Mouse (Mus musculus): Measurements from ENCODE around the gene Rfxap. TPM values are rescaled to one million over a fixed set of nuclear protein-coding genes. Genes with fewer than 3 reads are reported as not detected.

Gene Rfxap
- polyA plus RNA-seq (2015; fragmentation: Nextera tagmentation; extraction: Ambion mirVana) = 12.8 and 16.6 TPM in 2 replicates

GRCm38 (mm10) chr3:54807666-54808217, at the start of gene Rfxap:
TSS of gene Rfxap (minus strand) at chr3:54807791.
- H3K27me3 ChIP-seq (ENCODE audit: insufficient read depth, low read length) = no peaks in the 10 kb centered on the region
- H3K36me3 ChIP-seq (replicated peaks; ENCODE audit: insufficient read depth, low read length) = peaks cover 13% of the 10 kb centered on the region
- peak; percentile 99 for DNase-seq
- no peaks in the 10 kb centered on the region for H3K9me3 ChIP-seq (ENCODE audit: low read length)
- peak within 1 kb of the TSS; percentile 82 for H3K9ac ChIP-seq (replicated peaks)
- H3K4me3 ChIP-seq (ENCODE audit: low read depth, low read length) = peak within 1 kb of the TSS; percentile 70
- 3% methylated on average over 52 of the region's 52 CpGs for WGBS (ENCODE audit: insufficient replicate concordance)
- H3K4me2 ChIP-seq (ENCODE audit: low read depth, low read length) = peak within 1 kb of the TSS; percentile 95
- TF ChIP-seq EP300 (IDR thresholded peaks at IDR 0.05; ENCODE audit: low read depth) = no peak
- TF ChIP-seq CTCF (IDR thresholded peaks at IDR 0.05; ENCODE audit: low read depth) = 0 out of 2 replicates have a peak, but pooled peaks have one; percentile 3
- peaks cover 12% of the 10 kb centered on the region for H3K4me1 ChIP-seq (ENCODE audit: insufficient read depth)
- ATAC-seq = peak; percentile 95
- peak within 1 kb of the TSS; percentile 87 for H3K27ac ChIP-seq (ENCODE audit: low read depth)

GRCm38 (mm10) chr3:54835421-54835820, 27.8 kb upstream of the Rfxap start:
- no peaks in the 10 kb centered on the region for H3K27me3 ChIP-seq (ENCODE audit: insufficient read depth, low read length)
- H3K4me2 ChIP-seq (ENCODE audit: low read depth, low read length) = no peak overlapping the region
- H3K9me3 ChIP-seq (ENCODE audit: low read length) = no peaks in the 10 kb centered on the region
- H3K9ac ChIP-seq (replicated peaks) = no peak overlapping the region
- no peak overlapping the region for H3K4me3 ChIP-seq (ENCODE audit: low read depth, low read length)
- ATAC-seq (no peak), DNase-seq (no peak)
- no peak overlapping the region for H3K27ac ChIP-seq (ENCODE audit: low read depth)
- WGBS (ENCODE audit: insufficient replicate concordance) = 75% methylated on average over 2 of the region's 2 CpGs
- TF ChIP-seq EP300 (IDR thresholded peaks at IDR 0.05; ENCODE audit: low read depth) (no peak), CTCF (IDR thresholded peaks at IDR 0.05; ENCODE audit: low read depth) (no peak)
- no peaks in the 10 kb centered on the region for H3K36me3 ChIP-seq (replicated peaks; ENCODE audit: insufficient read depth, low read length)
- no peaks in the 10 kb centered on the region for H3K4me1 ChIP-seq (ENCODE audit: insufficient read depth)

GRCm38 (mm10) chr3:54832491-54832890, 24.9 kb upstream of the Rfxap start:
- Histone ChIP-seq H3K4me2 (ENCODE audit: low read depth, low read length) (no peak overlapping the region), H3K9me3 (ENCODE audit: low read length) (no peaks in the 10 kb centered on the region), H3K36me3 (replicated peaks; ENCODE audit: insufficient read depth, low read length) (no peaks in the 10 kb centered on the region), H3K27me3 (ENCODE audit: insufficient read depth, low read length) (no peaks in the 10 kb centered on the region), H3K27ac (ENCODE audit: low read depth) (no peak overlapping the region), H3K4me3 (ENCODE audit: low read depth, low read length) (no peak overlapping the region), H3K9ac (replicated peaks) (no peak overlapping the region), H3K4me1 (ENCODE audit: insufficient read depth) (no peaks in the 10 kb centered on the region)
- DNase-seq = no peak
- ATAC-seq = no peak
- TF ChIP-seq EP300 (IDR thresholded peaks at IDR 0.05; ENCODE audit: low read depth) = no peak
- TF ChIP-seq CTCF (IDR thresholded peaks at IDR 0.05; ENCODE audit: low read depth) = no peak
- 82% methylated on average over 3 of the region's 3 CpGs for WGBS (ENCODE audit: insufficient replicate concordance)

GRCm38 (mm10) chr3:54822526-54822925, 14.9 kb upstream of the Rfxap start:
- H3K4me3 ChIP-seq (ENCODE audit: low read depth, low read length) = no peak overlapping the region
- no peaks in the 10 kb centered on the region for H3K4me1 ChIP-seq (ENCODE audit: insufficient read depth)
- H3K36me3 ChIP-seq (replicated peaks; ENCODE audit: insufficient read depth, low read length) = no peaks in the 10 kb centered on the region
- H3K27ac ChIP-seq (ENCODE audit: low read depth) = no peak overlapping the region
- DNase-seq = no peak
- WGBS (ENCODE audit: insufficient replicate concordance) = 68% methylated on average over 5 of the region's 5 CpGs
- no peak overlapping the region for H3K9ac ChIP-seq (replicated peaks)
- no peak for TF ChIP-seq CTCF (IDR thresholded peaks at IDR 0.05; ENCODE audit: low read depth)
- TF ChIP-seq EP300 (IDR thresholded peaks at IDR 0.05; ENCODE audit: low read depth) = no peak
- no peak for ATAC-seq
- H3K4me2 ChIP-seq (ENCODE audit: low read depth, low read length) = no peak overlapping the region
- H3K27me3 ChIP-seq (ENCODE audit: insufficient read depth, low read length) = no peaks in the 10 kb centered on the region
- no peaks in the 10 kb centered on the region for H3K9me3 ChIP-seq (ENCODE audit: low read length)

- H3K27me3 ChIP-seq (ENCODE audit: insufficient read depth, low read length) = no peaks in the 10 kb centered on the region
- H3K4me1 ChIP-seq (ENCODE audit: insufficient read depth) = no peaks in the 10 kb centered on the region
- H3K9me3 ChIP-seq (ENCODE audit: low read length) = no peaks in the 10 kb centered on the region
- H3K36me3 ChIP-seq (replicated peaks; ENCODE audit: insufficient read depth, low read length) = no peaks in the 10 kb centered on the region
- peak; percentile 62 for DNase-seq
- no peak overlapping the region for H3K4me2 ChIP-seq (ENCODE audit: low read depth, low read length)
- ATAC-seq = no peak
- 12% methylated on average over 3 of the region's 3 CpGs for WGBS (ENCODE audit: insufficient replicate concordance)
- TF ChIP-seq EP300 (IDR thresholded peaks at IDR 0.05; ENCODE audit: low read depth) (no peak), CTCF (IDR thresholded peaks at IDR 0.05; ENCODE audit: low read depth) (peak; percentile 85)
- no peak overlapping the region for H3K27ac ChIP-seq (ENCODE audit: low read depth)
- H3K4me3 ChIP-seq (ENCODE audit: low read depth, low read length) = no peak overlapping the region
- H3K9ac ChIP-seq (replicated peaks) = no peak overlapping the region
Measured at GRCm38 (mm10) chr3:54815292-54815691, 7.7 kb upstream of the Rfxap start.

- TF ChIP-seq CTCF (IDR thresholded peaks at IDR 0.05; ENCODE audit: low read depth) = no peak
- no peak for TF ChIP-seq EP300 (IDR thresholded peaks at IDR 0.05; ENCODE audit: low read depth)
- Histone ChIP-seq H3K4me3 (ENCODE audit: low read depth, low read length) (no peak overlapping the region), H3K27me3 (ENCODE audit: insufficient read depth, low read length) (no peaks in the 10 kb centered on the region), H3K36me3 (replicated peaks; ENCODE audit: insufficient read depth, low read length) (no peaks in the 10 kb centered on the region), H3K4me2 (ENCODE audit: low read depth, low read length) (no peak overlapping the region), H3K9me3 (ENCODE audit: low read length) (no peaks in the 10 kb centered on the region), H3K4me1 (ENCODE audit: insufficient read depth) (no peaks in the 10 kb centered on the region), H3K27ac (ENCODE audit: low read depth) (no peak overlapping the region), H3K9ac (replicated peaks) (no peak overlapping the region)
- ATAC-seq (no peak), DNase-seq (no peak)
- 24% methylated on average over 6 of the region's 6 CpGs for WGBS (ENCODE audit: insufficient replicate concordance)
Measured at GRCm38 (mm10) chr3:54814622-54815021, 7.0 kb upstream of the Rfxap start.
